Mouse (Mus musculus) right cerebral cortex, adult 18-20 months (tissue): Measurements from ENCODE around the gene Snrnp70.
"Not testable (repeated sequence)": the region's sequence is repeated elsewhere in the genome, so short reads cannot be mapped to it uniquely, and the experiment has no call there.

Source experiments
- DNase-seq: peaks from one replicate; pipeline ENCODE4 v3.0.0; 2022; ENCODE audit warnings: mixed read lengths

The Snrnp70 gene

DNA sequence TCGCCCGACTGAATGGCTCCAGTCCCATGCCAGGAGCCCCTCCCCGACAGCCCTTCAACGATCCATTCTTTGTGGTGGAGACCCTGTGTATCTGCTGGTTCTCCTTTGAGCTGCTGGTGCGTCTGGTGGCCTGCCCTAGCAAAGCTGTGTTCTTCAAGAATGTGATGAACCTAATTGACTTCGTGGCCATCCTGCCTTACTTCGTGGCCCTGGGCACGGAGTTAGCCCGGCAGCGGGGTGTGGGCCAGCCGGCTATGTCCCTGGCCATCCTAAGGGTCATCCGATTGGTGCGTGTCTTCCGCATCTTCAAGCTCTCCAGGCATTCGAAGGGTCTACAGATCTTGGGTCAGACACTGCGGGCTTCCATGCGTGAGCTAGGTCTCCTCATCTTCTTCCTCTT, 13.4 kb upstream of the Snrnp70 start:
- DNase-seq, result no peak

DNA sequence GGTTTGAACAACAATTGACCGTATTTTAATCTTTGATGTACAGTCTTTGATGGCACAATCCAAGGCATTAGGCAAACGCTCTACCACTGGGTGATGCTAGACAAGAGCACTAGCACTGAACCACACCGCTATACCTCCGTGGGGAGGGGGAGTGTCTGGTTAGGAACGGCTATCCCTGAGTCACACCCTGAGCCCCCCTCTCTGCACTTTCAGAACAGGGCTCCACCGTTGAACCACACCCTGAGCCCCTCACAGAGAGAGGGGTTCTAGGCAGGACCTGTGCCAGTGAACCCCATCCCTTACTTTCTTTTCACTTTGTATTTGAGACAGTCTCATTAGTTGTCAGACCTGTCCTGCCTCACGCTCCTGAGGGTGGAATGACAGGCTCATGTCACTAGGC, 12.8 kb upstream of the Snrnp70 start:
- DNase-seq, result no peak

DNA sequence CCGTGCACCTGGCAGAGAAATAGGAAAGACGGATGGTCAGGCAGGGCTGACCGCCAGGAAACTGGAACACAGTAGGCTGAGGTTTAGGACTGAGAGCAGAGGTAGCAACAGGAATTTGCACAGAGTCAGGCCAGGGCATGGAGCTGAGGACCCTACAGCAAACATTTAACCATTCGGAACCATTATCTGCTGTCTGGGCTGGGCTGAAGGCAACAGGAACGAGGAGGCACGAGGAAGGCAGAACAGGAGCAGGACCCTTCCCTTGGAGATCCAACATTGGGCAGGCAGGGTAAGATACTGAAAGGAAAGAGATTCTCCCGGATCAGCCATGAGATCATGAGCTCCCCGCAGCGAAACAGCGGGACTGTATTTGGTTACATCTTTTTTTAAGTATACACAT, 12.3 kb upstream of the Snrnp70 start:
- DNase-seq, result no peak

DNA sequence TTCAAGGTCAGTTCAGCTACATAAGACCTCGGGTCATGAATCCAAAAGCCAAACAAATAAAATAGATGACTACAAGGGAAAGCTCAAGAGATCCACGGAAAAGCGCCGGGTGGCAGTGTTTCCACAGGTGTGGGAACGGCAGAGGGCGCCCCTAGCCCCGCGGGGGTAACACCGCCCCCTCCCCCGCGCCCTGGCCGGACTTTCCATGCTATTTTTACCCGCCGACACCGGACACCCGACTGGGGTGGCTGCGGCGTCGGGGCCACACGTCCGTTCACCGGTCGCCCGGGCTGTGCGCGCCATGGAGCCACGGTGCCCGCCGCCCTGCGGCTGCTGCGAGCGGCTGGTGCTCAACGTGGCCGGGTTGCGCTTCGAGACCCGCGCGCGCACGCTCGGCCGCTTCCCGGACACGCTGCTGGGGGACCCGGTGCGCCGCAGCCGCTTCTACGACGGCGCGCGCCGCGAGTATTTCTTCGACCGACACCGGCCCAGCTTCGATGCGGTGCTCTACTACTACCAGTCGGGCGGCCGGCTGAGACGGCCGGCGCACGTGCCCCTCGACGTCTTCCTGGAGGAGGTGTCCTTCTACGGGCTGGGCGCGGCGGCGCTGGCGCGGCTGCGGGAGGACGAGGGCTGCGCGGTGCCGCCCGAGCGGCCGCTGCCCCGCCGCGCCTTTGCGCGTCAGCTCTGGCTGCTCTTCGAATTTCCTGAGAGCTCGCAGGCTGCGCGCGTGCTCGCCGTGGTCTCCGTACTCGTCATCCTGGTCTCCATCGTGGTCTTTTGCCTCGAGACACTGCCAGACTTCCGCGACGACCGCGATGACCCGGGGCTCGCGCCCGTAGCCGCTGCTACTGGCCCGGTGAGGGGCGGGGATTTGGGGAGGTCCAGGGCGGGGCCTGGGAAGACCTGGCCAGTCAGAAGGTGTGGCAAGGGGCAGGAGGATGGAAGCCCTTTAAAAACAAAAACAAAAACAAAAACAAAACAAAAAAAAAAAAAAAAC, 10.9 kb upstream of the Snrnp70 start:
- DNase-seq, result no peak

DNA sequence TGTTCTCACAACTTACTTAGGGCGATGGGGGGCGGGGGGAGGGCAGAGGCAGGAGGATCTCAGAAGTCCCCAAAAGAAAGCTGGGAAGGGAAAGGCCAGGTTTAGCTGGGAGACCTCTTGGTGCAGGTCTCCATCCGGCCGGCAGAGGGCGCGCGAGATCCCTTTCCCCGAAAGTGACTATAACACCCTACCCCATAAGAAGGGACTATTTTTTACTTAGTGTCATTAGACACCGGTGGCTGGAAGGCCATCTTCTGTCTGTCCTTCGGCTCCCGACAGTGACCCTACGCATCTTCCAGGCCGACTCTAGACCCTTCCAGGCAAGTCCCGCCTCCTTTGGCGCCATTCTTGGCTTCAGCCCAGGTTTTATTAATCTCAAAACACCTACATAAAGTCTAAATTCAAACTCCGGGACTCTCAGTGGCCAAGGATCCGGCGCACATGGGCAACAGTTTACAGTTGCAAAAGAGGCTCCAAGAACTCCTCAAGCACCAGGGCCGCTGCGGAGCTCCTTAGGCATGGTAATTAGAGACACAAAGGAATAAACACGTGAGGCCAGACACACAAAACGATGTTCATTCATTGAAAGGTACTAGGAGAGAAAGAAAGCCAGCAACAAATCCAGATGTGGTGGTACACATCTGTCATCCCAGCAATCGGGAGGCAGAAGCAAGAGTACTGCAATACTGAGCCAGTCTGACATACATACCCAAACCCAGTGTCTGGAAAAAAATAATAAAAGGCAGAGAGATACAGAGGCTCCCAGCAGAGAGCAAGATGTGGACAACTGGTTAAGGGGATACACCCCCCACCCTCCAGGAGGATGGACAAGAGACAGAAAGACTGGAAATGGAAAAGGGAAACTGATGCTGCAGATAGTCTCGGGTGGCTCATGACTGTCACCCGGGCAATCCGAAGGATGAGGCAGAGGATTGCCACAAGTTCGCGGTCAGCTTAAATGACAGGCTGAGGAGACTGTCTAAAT, 9.8 kb upstream of the Snrnp70 start, which contains the start of gene Kcna7:
Gene Kcna7 (plus strand): TSS at position 563 of the 985 bp plus-strand sequence.
- DNase-seq, result peak; percentile 54

DNA sequence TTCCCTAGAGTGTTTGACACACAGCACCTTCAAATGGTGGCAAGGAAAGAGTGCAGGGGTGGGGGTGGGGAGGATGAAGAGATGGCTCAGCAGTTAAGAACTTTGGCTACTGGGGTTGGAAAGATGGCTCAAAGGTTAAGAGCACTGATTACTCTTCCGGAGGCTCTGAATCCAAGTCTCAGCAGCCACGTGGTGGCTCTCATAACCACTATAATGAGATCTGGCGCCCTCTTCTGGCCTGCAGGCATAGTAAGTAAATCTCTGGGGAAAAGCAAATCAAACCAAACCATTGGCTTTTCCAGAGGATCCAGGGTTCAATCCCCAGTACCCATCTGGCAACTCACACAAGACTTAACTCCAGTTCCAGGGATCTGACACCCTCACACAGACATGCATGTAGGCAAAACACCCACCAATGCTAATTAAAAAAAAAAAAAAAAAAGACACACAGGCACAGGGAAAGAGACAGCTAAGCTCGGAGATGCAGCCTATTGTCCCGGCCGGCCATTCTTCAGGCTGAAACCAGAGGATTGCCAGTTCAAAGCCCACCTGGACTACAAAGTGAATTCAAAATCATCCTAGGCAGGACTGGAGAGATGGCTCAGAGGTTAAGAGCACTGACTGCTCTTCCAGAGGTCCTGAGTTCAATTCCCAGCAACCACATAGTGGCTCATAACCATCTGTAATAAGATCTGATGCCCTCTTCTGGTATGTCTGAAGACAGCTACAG, 8.2 kb upstream of the Snrnp70 start:
- DNase-seq, result peak; percentile 33

DNA sequence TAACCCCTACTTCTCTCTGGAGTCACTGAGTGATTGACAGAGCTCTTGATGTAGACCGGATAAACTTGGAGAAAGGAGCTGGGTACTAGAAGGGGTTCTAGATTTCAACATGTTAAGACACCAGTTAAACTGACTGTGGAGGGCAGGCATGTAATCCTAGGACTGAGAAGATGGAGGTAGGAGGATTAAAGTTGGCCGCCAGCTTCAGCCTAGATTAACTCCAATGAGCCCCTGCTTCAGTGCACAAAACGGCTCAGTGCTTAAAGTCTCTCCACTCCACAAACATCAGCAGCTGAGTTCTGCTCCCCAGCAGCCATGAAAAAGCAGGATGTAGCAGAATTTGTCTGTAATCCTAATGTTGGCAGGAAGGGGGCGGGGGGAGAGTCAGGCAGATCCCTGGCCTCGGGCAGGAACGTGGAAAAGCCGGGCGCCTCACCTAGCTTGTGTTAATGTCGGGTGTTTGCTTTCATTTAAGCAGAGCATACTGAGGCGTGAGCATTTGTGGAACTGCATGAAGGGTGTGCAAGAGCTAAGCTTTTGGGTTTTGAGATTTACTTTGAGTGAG, 6.1 kb upstream of the Snrnp70 start:
- no peak for DNase-seq

DNA sequence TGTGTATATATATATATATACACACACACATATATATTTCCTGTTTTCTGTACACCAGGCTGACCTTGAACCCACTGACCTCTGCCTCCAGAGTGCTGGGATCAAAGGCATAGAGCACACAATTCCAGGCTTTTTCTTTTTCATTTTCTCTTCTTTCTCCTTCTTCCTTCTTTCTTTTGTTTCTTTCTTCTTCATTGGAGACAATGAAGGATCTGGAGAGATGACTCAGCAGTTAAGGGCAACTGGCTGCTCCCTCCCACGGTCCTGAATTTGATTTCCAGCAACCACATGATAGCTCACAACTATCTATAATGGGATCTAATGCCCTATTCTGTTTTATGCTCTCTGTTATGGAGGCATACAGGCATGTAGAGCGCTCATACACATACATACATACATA, 1.2 kb upstream of the Snrnp70 start:
- DNase-seq, result no peak

DNA sequence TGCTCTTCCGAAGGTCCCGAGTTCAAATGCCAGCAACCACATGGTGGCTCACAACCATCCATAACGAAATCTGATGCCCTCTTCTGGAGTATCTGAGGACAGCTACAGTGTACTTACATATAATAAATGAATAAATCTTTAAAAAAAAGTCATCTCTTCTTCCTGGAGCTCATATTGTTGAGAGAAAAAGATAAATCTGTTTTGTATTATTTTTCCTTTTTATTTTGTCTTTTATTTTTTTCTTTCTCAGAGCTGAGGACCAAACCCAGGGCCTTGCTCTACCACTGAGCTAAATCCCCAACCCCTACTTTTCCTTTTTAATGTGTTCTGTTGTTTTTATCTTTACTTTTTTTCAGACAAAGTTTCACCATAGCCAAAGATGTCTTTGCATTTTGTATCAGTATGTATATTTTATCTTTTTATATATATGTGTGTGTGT, 814 bp upstream of the Snrnp70 start:
- DNase-seq, result not testable (repeated sequence)

DNA sequence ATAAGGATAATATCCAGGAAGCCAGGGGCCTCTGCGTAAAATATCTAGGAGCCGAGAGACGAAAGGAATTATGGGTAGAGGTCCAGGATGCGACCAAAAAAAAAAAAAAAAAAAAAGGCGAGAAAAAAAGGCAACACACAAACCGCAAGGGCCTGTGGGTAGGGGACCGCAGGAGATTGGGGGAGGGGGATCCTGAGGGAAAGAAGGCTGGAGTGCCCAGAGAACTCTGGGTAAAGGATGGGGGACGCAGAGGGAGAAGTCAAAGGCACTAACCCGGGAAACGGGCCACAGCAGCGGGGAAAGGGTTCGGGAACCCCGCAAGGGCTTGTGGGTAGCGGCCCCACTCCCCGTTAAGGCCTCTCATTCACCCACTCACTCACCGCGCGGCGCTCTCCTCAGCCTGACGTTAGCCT, 407 bp downstream of the Snrnp70 start:
- DNase-seq, result no peak

DNA sequence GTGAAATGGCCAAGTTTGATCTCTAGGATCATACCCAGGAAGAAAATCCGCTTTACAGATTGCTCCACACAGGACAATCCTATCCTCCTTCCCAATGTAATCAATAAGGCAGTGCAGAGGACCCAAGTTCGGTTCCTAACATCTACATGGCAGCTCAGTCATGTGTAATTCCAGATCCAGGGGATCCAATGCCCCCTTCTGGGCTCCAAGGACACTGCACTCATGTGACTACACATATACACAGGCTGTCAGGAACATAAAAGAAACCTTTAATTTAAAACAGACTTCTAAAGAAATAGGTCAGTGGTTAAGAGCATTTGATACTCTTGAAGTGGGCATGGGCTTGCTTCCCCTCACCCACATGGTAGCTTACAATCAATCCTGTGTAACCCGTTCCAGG, 9.5 kb downstream of the Snrnp70 start:
- no peak for DNase-seq

DNA sequence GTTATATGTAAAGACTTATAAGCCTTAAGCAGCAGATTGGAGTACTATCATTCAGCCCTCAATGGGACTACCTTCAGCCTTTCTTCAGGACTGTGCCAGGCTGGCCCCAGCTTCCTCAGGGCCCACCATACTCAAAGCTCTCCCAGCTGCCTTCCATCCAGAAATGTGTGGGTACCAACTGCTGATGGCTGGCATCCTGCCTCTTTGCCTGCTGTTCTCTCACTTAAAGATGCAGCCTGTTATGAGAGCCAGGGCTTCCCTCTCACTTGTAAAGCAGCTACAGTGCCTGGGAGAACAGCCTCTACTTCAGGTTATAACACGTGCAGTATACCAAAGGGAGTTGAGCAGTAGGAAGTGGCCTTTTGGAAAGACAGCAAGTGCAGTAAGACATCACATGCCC, 19.5 kb downstream of the Snrnp70 start:
- DNase-seq, result no peak

DNA sequence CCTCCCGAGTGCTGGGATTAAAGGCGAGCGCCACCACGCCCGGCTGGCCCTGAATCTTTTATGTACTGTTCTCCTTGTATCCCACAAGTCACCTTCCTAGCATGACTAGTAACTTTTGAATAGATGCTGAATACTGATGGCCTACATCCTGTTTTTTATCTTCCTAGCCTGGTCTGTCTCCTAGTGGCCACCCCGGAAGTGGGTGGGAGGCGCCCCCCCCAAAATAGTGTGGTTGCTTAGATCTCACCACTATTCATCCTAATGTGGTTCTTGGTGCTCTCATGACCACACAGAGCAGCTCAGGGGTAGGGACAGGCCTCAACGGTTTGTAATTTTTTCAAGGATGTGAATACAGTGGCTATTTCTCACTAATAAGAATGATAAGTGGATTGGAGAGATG, 20.9 kb downstream of the Snrnp70 start:
- DNase-seq, result no peak

DNA sequence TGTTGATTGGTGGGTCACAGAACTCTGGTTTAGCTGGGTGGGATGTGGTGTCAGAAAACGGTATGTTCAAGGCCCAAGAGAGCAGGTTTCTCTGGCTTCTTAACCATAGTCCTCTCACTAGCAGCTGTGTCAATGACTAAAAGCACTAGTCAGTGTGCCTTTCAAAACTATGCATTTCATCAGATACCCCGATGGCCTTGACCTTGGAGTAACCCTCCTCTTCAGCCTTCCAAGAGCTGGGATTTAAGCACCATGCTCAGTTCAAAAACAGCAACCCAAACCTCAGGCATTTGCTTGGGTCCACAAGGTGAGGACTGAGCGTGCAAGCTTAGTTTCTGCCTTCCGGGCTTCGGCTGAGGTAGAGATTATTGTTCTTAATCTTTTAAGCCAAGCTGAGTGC, 23.2 kb downstream of the Snrnp70 start:
- DNase-seq, result no peak

DNA sequence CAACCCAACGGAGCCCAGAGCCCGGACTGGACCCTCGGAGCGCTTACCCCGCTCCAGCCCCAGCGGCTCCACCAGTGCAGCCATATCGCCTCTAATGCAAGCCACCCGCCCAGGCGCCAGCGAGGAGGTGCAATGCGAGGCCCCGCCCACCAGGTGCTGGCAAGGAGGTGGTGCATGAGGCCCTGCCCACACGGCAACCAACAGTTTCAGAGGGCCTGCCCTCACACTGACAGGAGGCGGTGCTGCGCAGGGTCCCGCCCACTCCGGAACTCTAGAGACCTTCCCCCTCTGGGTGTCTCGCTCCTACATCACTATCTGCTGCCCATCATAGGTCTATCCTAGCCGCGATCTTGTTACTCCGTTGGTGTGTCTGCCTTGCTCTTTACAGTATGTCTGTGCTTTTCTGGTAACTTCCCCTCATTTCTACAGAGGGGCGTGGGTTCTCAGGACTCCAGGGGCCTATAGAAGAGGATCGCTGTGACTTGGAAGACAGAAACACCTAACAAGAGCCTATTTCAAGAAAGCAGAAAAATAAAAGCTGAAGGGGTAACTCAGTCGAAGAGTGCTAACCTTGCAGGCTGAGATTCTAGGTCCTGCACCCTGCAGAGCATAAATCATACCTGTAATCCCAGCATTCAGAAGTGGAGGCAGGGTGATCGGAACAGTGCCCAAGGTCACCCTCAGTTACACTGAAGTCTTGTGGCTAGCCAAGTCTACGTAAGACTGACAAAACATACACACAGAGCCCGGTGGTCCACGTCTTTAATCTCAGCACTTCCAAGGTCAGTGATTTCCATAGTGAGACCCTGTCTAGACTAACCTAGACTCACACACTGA, 24.8 kb downstream of the Snrnp70 start, which contains the start of gene Lin7b:
Gene Lin7b (minus strand): TSS at position 109 of the 837 bp plus-strand sequence.
- peak; percentile 95 for DNase-seq

DNA sequence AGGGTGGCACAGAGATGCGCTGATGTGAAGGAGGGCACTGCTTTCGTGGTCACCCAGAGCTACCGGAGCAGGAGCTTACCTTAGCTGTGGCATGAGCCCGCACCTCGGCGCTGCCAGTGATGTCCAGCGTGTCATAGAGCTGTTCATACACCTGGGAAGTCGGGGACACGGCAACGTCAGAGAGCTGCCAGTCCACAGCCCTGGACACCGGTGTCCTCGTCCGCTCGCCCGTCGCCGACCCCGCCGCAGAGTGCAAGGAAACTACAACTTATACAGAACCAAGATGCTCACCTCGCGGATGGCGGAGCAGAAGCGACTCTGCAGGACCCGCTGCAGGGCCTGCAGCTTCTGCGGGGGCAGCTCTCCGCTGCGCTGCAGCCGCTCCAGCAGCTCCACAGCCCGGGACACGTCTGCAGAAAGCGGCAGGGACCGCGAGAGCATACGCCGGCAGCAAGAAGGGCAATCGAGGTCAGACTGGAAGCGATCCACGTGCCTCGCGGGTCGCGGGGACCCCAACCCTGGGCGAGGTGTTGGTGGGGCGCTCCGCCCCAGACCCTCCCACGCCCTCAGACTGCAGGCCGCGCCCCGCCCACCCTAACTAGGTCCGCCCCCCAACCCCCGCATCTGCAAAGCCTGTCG, 25.6 kb downstream of the Snrnp70 start:
- no peak for DNase-seq

DNA sequence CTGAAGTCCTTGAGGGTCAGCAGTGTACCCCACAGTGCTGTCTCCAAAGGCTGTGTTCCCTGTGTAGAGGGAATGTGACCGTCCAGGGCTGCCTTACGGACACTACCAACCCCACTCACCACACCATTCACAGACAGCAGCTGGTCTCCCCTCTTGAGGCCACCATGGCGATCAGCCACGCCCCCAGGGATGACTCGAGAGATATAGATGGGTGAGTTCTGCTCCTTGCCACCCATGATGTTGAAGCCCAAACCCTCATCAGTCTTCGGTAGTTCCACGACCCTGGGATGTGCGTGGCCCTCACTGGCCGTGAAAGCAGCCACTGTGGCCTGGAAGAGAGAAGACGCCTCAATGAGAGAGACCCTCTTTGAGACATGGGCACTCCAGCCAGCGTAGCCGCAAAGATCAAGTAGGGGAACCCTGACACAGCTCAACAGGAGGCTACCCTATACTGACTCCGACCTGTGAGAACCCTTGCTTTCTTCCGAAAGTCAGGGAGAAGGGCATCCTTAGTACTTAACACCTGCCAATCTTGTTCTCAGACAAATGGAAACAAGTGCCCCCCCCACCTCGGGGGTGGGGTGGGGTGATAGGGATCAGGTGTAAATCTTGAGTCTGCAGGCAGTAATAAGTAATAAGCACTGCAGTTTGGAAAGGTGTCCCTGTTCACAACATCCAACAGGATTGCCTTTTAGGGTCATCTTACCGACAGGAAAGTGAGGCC, 26.4 kb downstream of the Snrnp70 start:
- no peak for DNase-seq

DNA sequence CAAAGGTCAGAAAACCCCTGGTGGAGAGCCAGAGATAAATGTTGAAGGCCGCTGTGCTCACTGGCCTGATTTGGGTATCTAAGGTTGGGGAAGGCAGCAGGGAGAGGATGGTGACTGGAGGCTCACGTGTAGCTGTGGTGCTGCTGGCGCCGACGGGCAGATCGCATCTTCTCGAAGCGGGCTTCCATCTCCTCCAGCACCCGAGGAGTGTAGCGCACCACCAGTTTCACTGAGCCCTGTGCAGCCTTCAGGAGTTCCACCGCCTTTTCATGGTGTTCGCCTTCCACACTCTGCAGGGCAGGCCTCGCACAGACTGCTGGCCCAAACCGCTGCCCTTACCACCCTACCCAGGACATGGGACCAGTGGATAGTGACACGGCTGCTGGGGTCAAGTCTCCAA, 27.4 kb downstream of the Snrnp70 start:
- DNase-seq, result peak; percentile 38

DNA sequence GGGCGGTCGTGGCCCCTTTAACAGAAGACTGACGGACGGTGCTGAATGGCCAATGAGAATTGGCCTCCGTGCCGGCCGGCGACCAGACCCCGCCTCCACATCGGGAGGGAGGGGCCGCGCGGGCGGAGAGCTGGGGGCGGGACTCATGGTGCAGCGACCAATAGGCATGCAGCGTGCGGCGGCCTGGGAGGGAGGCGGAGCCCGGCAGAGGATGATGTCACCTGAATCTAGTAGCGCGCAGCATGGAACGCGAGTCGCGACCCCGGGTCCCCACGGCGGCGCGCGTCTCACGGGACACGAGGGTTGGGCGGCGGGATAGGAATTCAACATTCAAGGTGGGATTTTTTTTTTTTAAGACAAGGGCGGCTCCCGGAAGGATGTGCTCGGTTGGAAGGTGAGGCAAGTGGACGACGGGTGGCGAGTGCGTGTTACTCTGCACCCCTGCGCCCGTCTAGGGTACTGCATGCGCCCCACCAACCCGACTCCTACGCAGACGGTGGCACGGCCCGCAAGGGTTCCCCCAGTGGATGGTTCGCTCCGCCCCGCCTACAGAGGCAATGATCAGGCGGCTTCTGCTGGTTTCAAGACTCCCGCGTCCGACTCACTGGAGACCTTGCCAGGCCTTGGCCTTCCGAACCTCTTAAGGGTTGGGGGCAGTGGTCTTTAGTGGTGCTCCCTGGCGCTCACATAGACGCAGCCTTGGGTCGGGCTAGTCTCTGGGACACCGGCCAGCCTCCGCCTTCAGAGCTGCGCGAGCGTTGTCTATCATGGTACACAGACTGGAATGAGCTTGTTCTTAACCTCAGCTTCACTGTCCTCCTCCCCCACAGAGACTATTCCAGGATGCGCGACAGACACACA, 28.3 kb downstream of the Snrnp70 start:
- peak; percentile 98 for DNase-seq
